Mouse (Mus musculus) intestine, postnatal 0 days (tissue): ENCODE measurements at regions not wholly inside any gene's neighbourhood (a gene's known extent, or its start where the extent isn't known, plus 50 kb on each side); places are given as distances from the start of the nearest gene placed in this dataset.

Experiments used
- ATAC-seq: fragments of 200-750 bp; cut with Nextera tagmentation; 2 replicates; pipeline ENCODE4 v1.8.0; 2017; ENCODE audit warnings: mild to moderate bottlenecking, moderate TSS enrichment, moderate library complexity
- H3K27ac ChIP-seq: fragments of 300-500 bp; sonication (generic); 2 replicates; pipeline ENCODE4 v1.5.1; 2014; ENCODE audit warnings: mild to moderate bottlenecking, low read depth, low read length, moderate library complexity
- H3K27me3 ChIP-seq: fragments of 300-500 bp; sonication (generic); replicated peaks from 2 replicates; pipeline ENCODE4 v1.6.1; 2014; ENCODE audit warnings: low read length, mixed read lengths; ENCODE audit not compliant: control insufficient read depth, insufficient read depth
- H3K36me3 ChIP-seq: fragments of 300-500 bp; sonication (generic); 2 replicates; pipeline ENCODE4 v1.6.1; 2014; ENCODE audit warnings: mild to moderate bottlenecking, moderate library complexity; ENCODE audit not compliant: control insufficient read depth, insufficient read depth
- H3K4me1 ChIP-seq: fragments of 300-500 bp; sonication (generic); replicated peaks from 2 replicates; pipeline ENCODE4 v1.6.1; 2014; ENCODE audit warnings: antibody characterized with exemption, low read length, mixed read lengths; ENCODE audit not compliant: control insufficient read depth, insufficient read depth
- H3K4me2 ChIP-seq: fragments of 300-500 bp; sonication (generic); replicated peaks from 2 replicates; pipeline ENCODE4 v1.6.1; 2014; ENCODE audit warnings: low read depth, mild to moderate bottlenecking, moderate library complexity
- H3K4me3 ChIP-seq: fragments of 300-500 bp; sonication (generic); 2 replicates; pipeline ENCODE4 v1.5.1; 2014; ENCODE audit warnings: low read depth, low read length
- H3K9ac ChIP-seq: fragments of 300-500 bp; sonication (generic); 2 replicates; pipeline ENCODE4 v1.6.1; 2014; ENCODE audit warnings: mild to moderate bottlenecking, low read depth, low read length
- H3K9me3 ChIP-seq: fragments of 300-500 bp; sonication (generic); 2 replicates; pipeline ENCODE4 v1.6.1; 2016; ENCODE audit warnings: mixed run types; ENCODE audit not compliant: control insufficient read depth
- CTCF ChIP-seq: sonication (generic); IDR thresholded peaks from 2 replicates; pipeline ENCODE4 v1.5.1; 2016; ENCODE audit warnings: low read depth, mild to moderate bottlenecking, control low read depth, antibody characterized with exemption, moderate library complexity
- WGBS: fragments of 180-500 bp; shearing (Covaris S2); extraction: QIAGEN DNeasy Blood & Tissue Kit; methylation state at CpG from one replicate; pipeline ENCODE4 v1.1.7; 2014; 5-methylcytosine and 5-hydroxymethylcytosine counted together

GRCm38 (mm10) chrX:167152611-167153010 lies 56.5 kb downstream of the Tmsb4x start:
- no peak overlapping the region for H3K4me2 ChIP-seq
- H3K27ac ChIP-seq: no peak overlapping the region
- no peak overlapping the region for H3K4me3 ChIP-seq
- TF ChIP-seq CTCF: no peak
- H3K9ac ChIP-seq: no peak overlapping the region
- H3K9me3 ChIP-seq: no peaks in the 10 kb centered on the region
- no peak for ATAC-seq
- no peaks in the 10 kb centered on the region for H3K4me1 ChIP-seq
- H3K27me3 ChIP-seq: no peaks in the 10 kb centered on the region; the same call in 1 of the 2 replicates
- WGBS: 70% methylated on average over 4 of the region's 4 CpGs
- H3K36me3 ChIP-seq: no peaks in the 10 kb centered on the region

- no peak for TF ChIP-seq CTCF
- Histone ChIP-seq H3K9ac (no peak overlapping the region), H3K27me3 (no peaks in the 10 kb centered on the region; the same call in 1 of the 2 replicates), H3K36me3 (no peaks in the 10 kb centered on the region), H3K27ac (no peak overlapping the region), H3K4me1 (no peaks in the 10 kb centered on the region), H3K9me3 (no peaks in the 10 kb centered on the region), H3K4me2 (no peak overlapping the region), H3K4me3 (no peak overlapping the region)
- no peak for ATAC-seq
- WGBS: 78% methylated on average over 3 of the region's 3 CpGs
Observed at GRCm38 (mm10) chrX:167151341-167151740, 57.8 kb downstream of the Tmsb4x start.

DNA sequence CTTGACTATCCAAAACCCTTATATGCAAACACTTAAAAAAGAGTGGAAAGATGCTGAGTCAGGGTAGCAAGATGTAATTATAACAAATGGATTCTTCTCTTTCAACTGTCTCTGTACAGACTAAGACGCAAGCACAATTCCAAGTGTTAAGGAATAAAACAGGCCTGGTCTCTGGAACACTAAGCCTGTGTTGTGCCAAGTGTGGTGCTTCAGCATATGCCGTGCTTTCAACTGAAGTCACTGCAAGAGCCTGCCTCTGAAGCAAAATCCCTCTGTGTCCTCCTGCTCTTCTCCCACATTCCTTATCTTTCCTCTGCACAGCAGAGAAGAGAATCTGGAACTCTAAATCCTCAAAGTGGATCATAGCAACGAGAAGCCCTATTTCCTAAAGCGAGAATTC lies 59.7 kb downstream of the Tmsb4x start:
- WGBS: 89% methylated on average over 4 of the region's 4 CpGs
- Histone ChIP-seq H3K9me3 (no peaks in the 10 kb centered on the region), H3K27me3 (no peaks in the 10 kb centered on the region; the same call in 1 of the 2 replicates), H3K4me1 (no peaks in the 10 kb centered on the region), H3K9ac (no peak overlapping the region), H3K36me3 (no peaks in the 10 kb centered on the region), H3K27ac (no peak overlapping the region), H3K4me3 (no peak overlapping the region), H3K4me2 (no peak overlapping the region)
- no peak for TF ChIP-seq CTCF
- no peak for ATAC-seq

- ATAC-seq: no peak
- H3K9me3 ChIP-seq: no peaks in the 10 kb centered on the region
- no peak overlapping the region for H3K9ac ChIP-seq
- no peaks in the 10 kb centered on the region for H3K4me1 ChIP-seq
- H3K36me3 ChIP-seq: no peaks in the 10 kb centered on the region
- H3K4me3 ChIP-seq: no peak overlapping the region
- no peak overlapping the region for H3K27ac ChIP-seq
- no peak for TF ChIP-seq CTCF
- 75% methylated on average over 8 of the region's 8 CpGs for WGBS
- no peak overlapping the region for H3K4me2 ChIP-seq
- H3K27me3 ChIP-seq: no peaks in the 10 kb centered on the region; the same call in 1 of the 2 replicates
Observed at GRCm38 (mm10) chrX:167146513-167147360, 62.4 kb downstream of the Tmsb4x start.

GRCm38 (mm10) chrX:167145508-167146182 lies 63.5 kb downstream of the Tmsb4x start:
- no peaks in the 10 kb centered on the region for H3K4me1 ChIP-seq
- WGBS: 79% methylated on average over 11 of the region's 11 CpGs
- no peak overlapping the region for H3K9ac ChIP-seq
- H3K36me3 ChIP-seq: no peaks in the 10 kb centered on the region
- H3K9me3 ChIP-seq: no peaks in the 10 kb centered on the region
- H3K4me3 ChIP-seq: no peak overlapping the region
- TF ChIP-seq CTCF: no peak
- H3K4me2 ChIP-seq: no peak overlapping the region
- no peaks in the 10 kb centered on the region; the same call in 1 of the 2 replicates for H3K27me3 ChIP-seq
- H3K27ac ChIP-seq: no peak overlapping the region
- ATAC-seq: no peak

GRCm38 (mm10) chrX:167139110-167139509 lies 70.0 kb downstream of the Tmsb4x start:
- 75% methylated on average over 2 of the region's 2 CpGs for WGBS
- ATAC-seq: no peak

More at GRCm38 (mm10) chrX:167139110-167139509, 70.0 kb downstream of the Tmsb4x start:
- H3K4me1 ChIP-seq: no peaks in the 10 kb centered on the region
- H3K27me3 ChIP-seq: 0 out of 2 replicates have a peak, but pooled peaks cover 4% of the 10 kb centered on the region
- H3K4me3 ChIP-seq: no peak overlapping the region
- H3K4me2 ChIP-seq: no peak overlapping the region
- TF ChIP-seq CTCF: no peak
- no peak overlapping the region for H3K27ac ChIP-seq
- no peaks in the 10 kb centered on the region for H3K36me3 ChIP-seq
- H3K9ac ChIP-seq: no peak overlapping the region
- H3K9me3 ChIP-seq: no peaks in the 10 kb centered on the region
